Mouse (Mus musculus) liver, embryonic 18 days (tissue): ENCODE results near the gene Rogdi. TPM values are rescaled to one million over a fixed set of nuclear protein-coding genes. Genes with fewer than 3 reads are reported as not detected.

Experiments used
- polyA plus RNA-seq: library from polyadenylated mRNA; depleted of rRNA; stranded (reverse); fragments of >200 nt; gene quantifications from 2 replicates; pipeline ENCODE4 v1.2.3, GENCODE M21; 2012; rRNA removed

The Rogdi gene
- 70.5 and 78.4 TPM in 2 replicates for polyA plus RNA-seq

DNA sequence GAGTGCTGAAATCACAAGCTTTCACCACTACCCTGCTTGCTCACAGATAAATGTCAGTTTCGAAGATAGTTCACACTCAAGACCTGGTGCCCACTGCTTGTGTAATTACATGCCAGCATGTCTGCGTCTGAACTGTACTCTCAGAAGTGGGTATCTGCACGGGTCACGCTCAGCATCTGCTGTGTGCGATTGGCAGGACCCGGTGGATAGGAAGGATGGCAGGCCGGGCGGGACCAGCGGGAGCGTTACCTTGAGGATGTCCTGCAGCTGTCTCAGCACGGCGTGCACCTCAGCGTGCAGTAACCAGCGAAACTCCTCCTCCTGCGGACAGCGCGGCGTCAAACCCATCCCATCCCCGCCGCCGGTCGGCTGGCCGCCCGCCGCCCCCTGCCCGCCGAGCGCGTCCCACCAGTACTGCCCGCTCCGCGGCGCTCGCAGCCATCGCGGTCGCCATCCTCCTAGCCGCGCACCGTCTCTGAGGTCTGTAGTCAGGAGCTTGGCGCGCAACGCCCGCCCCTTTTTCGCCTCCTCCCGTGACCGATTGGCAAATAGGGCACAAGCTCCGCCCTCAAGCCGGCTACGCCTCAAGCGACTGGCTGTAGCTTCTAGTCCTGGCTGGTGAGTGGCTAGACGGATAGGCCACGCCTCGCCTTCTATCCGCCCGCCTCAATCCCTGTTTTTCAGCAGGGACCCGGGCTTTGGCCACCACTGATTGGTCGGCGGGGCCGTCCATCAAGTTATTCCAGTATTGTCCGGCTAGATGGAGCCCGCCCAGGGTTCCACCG is at the start of gene Rogdi:
TSS of gene Rogdi (minus strand) at position 500 of the 785 bp plus-strand sequence.

DNA sequence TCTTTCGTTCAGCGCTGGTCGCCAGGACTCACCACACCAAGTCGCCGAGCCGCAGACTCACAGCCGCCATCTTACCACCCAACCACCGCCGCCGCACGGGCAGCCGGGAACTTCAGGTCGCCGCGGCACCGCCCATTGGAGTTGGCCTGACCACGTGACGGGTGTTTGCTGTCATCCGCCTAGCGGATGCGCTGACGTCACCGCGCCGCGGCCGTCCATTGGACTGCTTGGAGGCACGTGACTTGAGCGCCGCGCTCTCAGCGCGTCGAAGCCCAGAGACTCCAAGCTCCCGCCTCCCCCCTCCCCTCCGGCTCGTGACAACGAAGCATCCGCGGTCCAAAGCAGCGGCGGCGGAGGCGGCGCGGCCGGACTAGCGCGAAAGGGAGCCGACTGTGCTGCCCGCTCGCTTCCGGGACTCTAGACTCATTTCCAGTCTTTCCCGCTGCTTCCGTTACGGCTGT is 36.5 kb upstream of the Rogdi start, which contains the start of the genes Glyr1 and Ubn1:
TSS of gene Glyr1 (minus strand) at position 90 of the 461 bp plus-strand sequence.
TSS of gene Ubn1 (plus strand) at position 284 of the 461 bp plus-strand sequence.

DNA sequence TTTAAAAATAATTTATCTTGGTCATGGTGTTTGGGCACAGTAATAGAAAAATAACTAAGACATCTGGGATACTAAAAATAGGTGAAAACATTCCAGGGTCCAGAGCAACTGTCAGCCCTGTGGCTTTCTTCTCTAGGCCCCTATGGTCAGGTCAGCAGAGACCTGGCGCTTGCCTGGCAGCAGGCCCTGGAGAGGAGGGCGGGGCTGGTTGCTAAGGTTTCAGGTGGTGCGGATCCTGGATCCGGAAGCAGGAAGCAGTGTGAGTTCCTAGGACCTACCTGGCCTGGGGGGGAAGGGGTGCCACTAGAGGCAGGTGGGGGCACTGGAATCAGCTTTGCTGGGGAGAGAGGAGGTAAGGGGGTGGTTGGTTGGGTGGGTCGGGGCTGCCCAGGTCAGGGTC is 6.3 kb downstream of the Rogdi start, which contains the start of gene Smim22:
TSS of gene Smim22 (plus strand) at position 222 of the 400 bp plus-strand sequence.

GRCm38 (mm10) chr16:4997553-4997952 is 15.8 kb downstream of the Rogdi start, which contains the start of gene Sept12:
Sept12 (minus strand) TSS chr16:4997852.

DNA sequence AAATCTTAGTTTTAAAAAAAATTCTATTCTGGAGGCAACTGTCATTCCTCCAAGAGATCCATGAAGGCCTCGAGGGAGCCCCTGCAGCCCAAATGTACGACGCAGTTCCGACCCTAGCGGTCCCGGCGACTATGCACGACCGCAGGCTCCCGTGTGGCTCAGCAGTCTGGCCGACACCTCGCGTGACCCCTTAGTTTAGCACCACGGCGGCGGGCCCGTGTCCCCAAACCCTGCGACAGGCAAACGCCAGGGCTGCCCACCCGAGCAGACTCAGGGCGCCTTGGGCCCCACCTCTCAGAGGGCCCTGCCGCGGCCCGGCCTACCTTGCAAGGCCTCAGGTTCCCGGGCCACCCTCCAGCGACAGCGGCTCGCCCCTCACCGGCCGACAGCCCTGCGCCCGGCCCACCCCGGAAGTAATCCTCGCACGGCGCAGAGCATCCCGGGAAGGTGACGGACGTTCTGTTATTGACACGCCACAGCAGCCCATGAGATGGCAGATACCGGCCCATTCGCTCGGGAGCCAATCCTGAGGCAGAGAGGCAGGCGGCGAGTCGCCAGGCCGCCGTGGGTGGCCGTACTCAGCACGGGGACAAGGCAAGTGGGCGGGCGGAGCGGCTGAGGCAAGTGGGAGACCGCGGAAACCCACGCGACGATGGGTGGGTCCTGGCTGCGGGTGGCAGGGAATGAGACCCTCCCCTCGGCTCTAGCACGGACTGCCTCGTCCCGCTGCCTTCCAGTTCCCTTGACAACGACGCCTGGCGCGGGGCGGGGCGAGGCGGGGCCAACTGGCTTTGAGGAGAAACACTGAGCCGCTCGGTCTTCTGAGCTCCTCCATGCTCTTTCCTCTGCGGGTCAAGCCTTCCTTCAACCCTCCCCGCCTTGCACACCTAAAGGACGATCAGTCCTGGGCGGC is 49.3 kb downstream of the Rogdi start, which contains the start of gene Anks3:
TSS of gene Anks3 (minus strand) at position 409 of the 913 bp plus-strand sequence.

Other genes starting within 250 kb of the Rogdi start
- 37.2 and 40.6 TPM in 2 replicates for gene Cdip1, start 223.3 kb downstream of the Rogdi start, polyA plus RNA-seq
- not detected in 2 replicates for gene 4930562C15Rik, start 178.1 kb downstream of the Rogdi start, polyA plus RNA-seq
- 7.5 and 7.9 TPM in 2 replicates for gene Ubald1, start 133.2 kb downstream of the Rogdi start, polyA plus RNA-seq
- 28.5 and 32.0 TPM in 2 replicates for gene Mgrn1, start 127.3 kb downstream of the Rogdi start, polyA plus RNA-seq
- gene Nudt16l1, start 74.8 kb downstream of the Rogdi start, polyA plus RNA-seq = 32.0 and 33.3 TPM in 2 replicates
- gene Anks3, start 49.3 kb downstream of the Rogdi start, polyA plus RNA-seq = 18.3 and 21.6 TPM in 2 replicates
- gene Sept12, start 15.7 kb downstream of the Rogdi start, polyA plus RNA-seq = not detected in 2 replicates
- 18.9 and 27.5 TPM in 2 replicates for gene Smim22, start 6.3 kb downstream of the Rogdi start, polyA plus RNA-seq
- gene Glyr1, start 36.3 kb upstream of the Rogdi start, polyA plus RNA-seq = 36.7 and 40.1 TPM in 2 replicates
- 8.3 and 9.7 TPM in 2 replicates for gene Ubn1, start 36.5 kb upstream of the Rogdi start, polyA plus RNA-seq
- 0.61 and 0.70 TPM in 2 replicates for gene Ppl, start 118.9 kb upstream of the Rogdi start, polyA plus RNA-seq
- 0.05 and 0.06 TPM in 2 replicates for gene Sec14l5, start 133.6 kb upstream of the Rogdi start, polyA plus RNA-seq
- gene Nagpa, start 190.5 kb upstream of the Rogdi start, polyA plus RNA-seq = 7.8 and 9.2 TPM in 2 replicates
- 2.1 and 2.9 TPM in 2 replicates for gene AU021092, start 208.7 kb upstream of the Rogdi start, polyA plus RNA-seq
- 15.8 and 17.3 TPM in 2 replicates for gene Alg1, start 220.1 kb upstream of the Rogdi start, polyA plus RNA-seq
- 13.6 and 15.5 TPM in 2 replicates for gene Eef2kmt, start 242.4 kb upstream of the Rogdi start, polyA plus RNA-seq